Mouse (Mus musculus) neural tube, embryonic 12.5 days (tissue): ENCODE data around the gene Olfr680-ps1. TPM values are rescaled to one million over a fixed set of nuclear protein-coding genes. Genes with fewer than 3 reads are reported as not detected.
"Not testable (repeated sequence)": the region's sequence is repeated elsewhere in the genome, so short reads cannot be mapped to it uniquely, and the experiment has no call there.

Experiments used
- ATAC-seq: fragments of 200-750 bp; cut with Nextera tagmentation; 2 replicates; pipeline ENCODE4 v1.8.0; 2017; ENCODE audit warnings: low read depth, mild to moderate bottlenecking, moderate TSS enrichment, moderate library complexity; ENCODE audit not compliant: low FRiP score
- H3K27ac ChIP-seq: fragments of 300-500 bp; sonication (generic); 2 replicates; pipeline ENCODE4 v1.5.1; 2016
- H3K27me3 ChIP-seq: fragments of 300-500 bp; sonication (generic); replicated peaks from 2 replicates; pipeline ENCODE4 v1.6.1; 2016; ENCODE audit warnings: mild to moderate bottlenecking
- H3K36me3 ChIP-seq: fragments of 300-500 bp; sonication (generic); 2 replicates; pipeline ENCODE4 v1.6.1; 2016; ENCODE audit warnings: mild to moderate bottlenecking
- H3K4me1 ChIP-seq: fragments of 300-500 bp; sonication (generic); 2 replicates; pipeline ENCODE4 v1.6.1; 2016
- H3K4me2 ChIP-seq: fragments of 300-500 bp; sonication (generic); replicated peaks from 2 replicates; pipeline ENCODE4 v1.6.1; 2016; ENCODE audit warnings: mild to moderate bottlenecking
- H3K4me3 ChIP-seq: fragments of 300-500 bp; sonication (generic); 2 replicates; pipeline ENCODE4 v1.5.1; 2016
- H3K9ac ChIP-seq: fragments of 300-500 bp; sonication (generic); 2 replicates; pipeline ENCODE4 v1.6.1; 2016; ENCODE audit warnings: mild to moderate bottlenecking
- H3K9me3 ChIP-seq: fragments of 300-500 bp; sonication (generic); 2 replicates; pipeline ENCODE4 v1.6.1; 2016; ENCODE audit warnings: mild to moderate bottlenecking
- WGBS: fragments of 180-500 bp; shearing (Covaris S2); methylation state at CpG from one replicate; pipeline ENCODE4 v1.1.7; 2016; 5-methylcytosine and 5-hydroxymethylcytosine counted together
- polyA plus RNA-seq: library from polyadenylated mRNA; unstranded; fragments of >200 nt; fragmentation: Nextera tagmentation; extraction: Ambion mirVana; gene quantifications from 2 replicates; pipeline ENCODE4 v1.2.1, GENCODE M21; 2016

The Olfr680-ps1 gene
- polyA plus RNA-seq = not detected in 2 replicates

DNA sequence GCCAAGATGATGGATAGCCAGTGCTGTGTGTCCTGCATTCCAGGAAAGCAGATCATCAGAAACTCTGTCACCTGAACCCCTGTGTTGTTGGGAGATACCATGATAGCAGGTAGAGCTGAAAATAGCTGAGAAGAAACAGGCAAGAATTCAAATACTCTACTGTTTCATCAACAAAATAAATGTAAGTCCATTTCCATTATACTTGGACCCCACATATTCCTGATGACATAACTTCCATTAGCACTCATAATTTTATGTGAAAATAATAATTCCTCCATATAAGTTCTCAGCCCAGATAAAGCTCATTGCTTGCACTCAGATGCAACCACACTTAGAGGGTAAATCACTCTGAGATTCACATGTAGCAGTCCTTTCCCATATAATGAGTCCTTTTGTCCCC, at the start of gene Olfr680-ps1:
Gene Olfr680-ps1 (minus strand): TSS at position 101 of the 400 bp plus-strand sequence.
- H3K36me3 ChIP-seq, H3K27me3 ChIP-seq: not testable (repeated sequence)

DNA sequence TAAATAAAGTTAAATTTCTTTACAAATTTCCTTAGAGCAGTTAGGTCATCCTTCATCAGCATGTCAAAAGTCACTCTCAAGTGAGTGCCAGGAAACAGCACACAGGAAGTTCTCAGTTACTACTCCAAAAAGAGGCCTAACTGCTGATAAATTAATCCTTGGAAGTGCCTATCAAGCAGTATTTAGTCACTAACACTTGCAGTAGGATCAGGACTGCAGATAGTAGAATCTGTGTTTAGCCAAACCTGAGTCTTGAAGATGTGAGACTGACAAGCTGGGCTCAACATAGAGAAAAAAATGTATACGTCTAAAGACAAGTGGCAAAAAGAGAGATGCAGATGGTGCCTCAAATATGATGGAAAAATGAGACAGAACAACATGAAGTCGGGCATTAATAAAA, 48.7 kb upstream of the Olfr680-ps1 start:
- no peaks in the 10 kb centered on the region for H3K9me3 ChIP-seq
- H3K27me3 ChIP-seq = no peaks in the 10 kb centered on the region
- no peak overlapping the region for H3K4me2 ChIP-seq
- H3K36me3 ChIP-seq = no peaks in the 10 kb centered on the region
- H3K4me1 ChIP-seq = no peaks in the 10 kb centered on the region
- no peak overlapping the region for H3K27ac ChIP-seq
- no peak for ATAC-seq
- no peak overlapping the region for H3K4me3 ChIP-seq
- H3K9ac ChIP-seq = no peak overlapping the region
- WGBS = 83% methylated on average over 2 of the region's 2 CpGs

More for the DNA sequence above, at the start of gene Olfr680-ps1:
- not testable (repeated sequence) for H3K4me2 ChIP-seq, H3K27ac ChIP-seq, ATAC-seq, H3K4me3 ChIP-seq, H3K9ac ChIP-seq, H3K9me3 ChIP-seq, H3K4me1 ChIP-seq

DNA sequence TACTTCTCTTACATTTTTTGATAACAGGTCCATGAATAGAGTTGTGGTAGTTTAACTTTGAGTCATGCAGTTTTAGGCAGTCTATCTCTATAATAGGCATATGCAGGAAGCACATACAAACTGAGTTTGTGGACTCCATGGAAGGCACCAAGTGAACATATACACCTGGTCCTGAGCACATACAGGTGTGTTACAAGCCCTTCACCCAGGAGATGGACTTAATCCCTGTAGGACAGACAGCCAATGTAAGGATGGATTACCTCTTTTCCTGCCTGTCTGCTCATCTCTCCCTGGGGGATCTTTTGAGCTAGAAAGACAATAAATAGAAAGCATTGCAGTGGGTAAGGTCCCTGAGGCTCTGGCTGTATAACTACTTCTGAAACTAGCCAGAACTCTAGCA, 23.9 kb upstream of the Olfr680-ps1 start, which contains the start of gene Olfr681:
Gene Olfr681 (plus strand): TSS at position 301 of the 400 bp plus-strand sequence.
- ATAC-seq = no peak

DNA sequence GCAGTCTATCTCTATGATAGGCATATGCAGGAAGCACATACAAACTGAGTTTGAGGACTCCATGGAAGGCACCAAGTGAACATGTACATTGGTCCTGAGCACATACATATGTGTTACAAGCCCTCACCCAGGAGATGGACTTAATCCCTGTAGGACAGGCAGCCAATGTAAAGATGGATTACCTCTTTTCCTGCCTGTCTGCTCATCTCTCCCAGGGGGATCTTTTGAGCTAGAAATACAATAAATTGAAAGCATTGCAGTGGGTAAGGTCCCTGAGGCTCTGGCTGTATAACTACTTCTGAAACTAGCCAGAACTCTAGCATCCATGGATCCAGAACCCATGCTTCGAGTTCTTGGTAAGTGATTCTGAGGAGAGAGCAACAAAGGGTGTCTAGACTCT, 11.7 kb downstream of the Olfr680-ps1 start, which contains the start of gene Olfr679:
Gene Olfr679 (plus strand): TSS at position 301 of the 400 bp plus-strand sequence.
- ATAC-seq = no peak
- 59% methylated on average over 1 of the region's 1 CpGs for WGBS
- H3K9me3 ChIP-seq = no peaks in the 10 kb centered on the region
- H3K4me3 ChIP-seq = no peak within 1 kb of the TSS
- H3K4me2 ChIP-seq = no peak within 1 kb of the TSS
- H3K27me3 ChIP-seq = no peaks in the 10 kb centered on the region
- no peaks in the 10 kb centered on the region for H3K36me3 ChIP-seq
- H3K27ac ChIP-seq = no peak within 1 kb of the TSS
- no peaks in the 10 kb centered on the region for H3K4me1 ChIP-seq
- H3K9ac ChIP-seq = no peak within 1 kb of the TSS

More for the DNA sequence above, 23.9 kb upstream of the Olfr680-ps1 start, which contains the start of gene Olfr681:
- Histone ChIP-seq H3K27ac (no peak within 1 kb of the TSS), H3K4me2 (no peak within 1 kb of the TSS), H3K36me3 (no peaks in the 10 kb centered on the region), H3K4me1 (no peaks in the 10 kb centered on the region), H3K4me3 (no peak within 1 kb of the TSS), H3K9ac (no peak within 1 kb of the TSS), H3K27me3 (no peaks in the 10 kb centered on the region), H3K9me3 (no peaks in the 10 kb centered on the region)

DNA sequence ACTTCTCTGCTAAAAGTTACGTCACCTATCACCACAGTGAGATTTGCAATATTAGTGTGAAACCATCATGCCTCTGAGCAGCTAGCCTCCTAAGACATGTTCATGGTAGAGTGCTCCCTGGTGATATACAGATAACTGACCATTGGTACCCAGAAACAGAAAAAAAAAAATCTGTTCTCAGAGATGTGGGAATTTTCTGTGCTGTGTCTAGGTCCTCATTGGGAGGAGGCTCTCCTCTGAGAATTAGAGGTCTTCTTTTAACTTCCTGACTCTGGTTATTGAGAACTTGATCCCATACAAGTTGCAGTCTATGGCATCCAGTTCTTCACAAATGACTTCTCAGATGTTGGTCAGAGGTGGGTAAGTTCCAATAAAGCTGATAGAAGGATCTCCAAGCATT, 28.4 kb downstream of the Olfr680-ps1 start, which contains the start of gene Olfr678:
Gene Olfr678 (plus strand): TSS at position 301 of the 400 bp plus-strand sequence.
- WGBS = 83% methylated on average over 1 of the region's 1 CpGs
- no peaks in the 10 kb centered on the region for H3K9me3 ChIP-seq
- no peak within 1 kb of the TSS for H3K4me3 ChIP-seq
- H3K4me2 ChIP-seq = no peak within 1 kb of the TSS
- H3K36me3 ChIP-seq = no peaks in the 10 kb centered on the region
- no peaks in the 10 kb centered on the region for H3K27me3 ChIP-seq
- H3K9ac ChIP-seq = no peak within 1 kb of the TSS
- no peak within 1 kb of the TSS for H3K27ac ChIP-seq
- no peaks in the 10 kb centered on the region for H3K4me1 ChIP-seq
- no peak for ATAC-seq

DNA sequence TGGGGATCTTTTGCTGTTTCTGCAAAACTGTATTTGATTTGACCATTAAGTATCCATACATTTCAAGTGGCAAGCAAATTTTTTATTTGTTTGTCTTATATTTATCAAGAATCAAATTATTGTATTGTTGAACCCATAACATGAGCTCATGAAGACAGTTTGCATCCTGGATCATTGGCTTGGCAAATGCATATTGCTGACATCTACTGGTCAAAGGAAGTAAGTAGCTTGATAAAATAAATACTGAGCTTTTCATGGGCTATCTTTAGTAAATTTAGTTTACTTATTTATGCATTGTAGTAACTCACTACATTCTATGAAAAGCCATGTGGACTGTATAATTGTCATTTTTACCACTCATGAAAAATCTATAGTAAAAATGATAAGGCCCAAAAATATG, 33.7 kb downstream of the Olfr680-ps1 start:
- Histone ChIP-seq H3K4me3 (no peak overlapping the region), H3K27ac (no peak overlapping the region), H3K27me3 (no peaks in the 10 kb centered on the region), H3K4me2 (no peak overlapping the region), H3K36me3 (no peaks in the 10 kb centered on the region), H3K9ac (no peak overlapping the region), H3K9me3 (no peaks in the 10 kb centered on the region), H3K4me1 (no peaks in the 10 kb centered on the region)
- no peak for ATAC-seq

Other genes starting within 250 kb of the Olfr680-ps1 start
- gene Usp17la, start 235.8 kb downstream of the Olfr680-ps1 start, polyA plus RNA-seq = not detected in 2 replicates
- gene Olfr665, start 214.8 kb downstream of the Olfr680-ps1 start, polyA plus RNA-seq = not detected in 2 replicates
- not detected in 2 replicates for gene Olfr666, start 196.9 kb downstream of the Olfr680-ps1 start, polyA plus RNA-seq
- gene Olfr667, start 171.3 kb downstream of the Olfr680-ps1 start, polyA plus RNA-seq = not detected in 2 replicates
- gene Olfr668, start 164.8 kb downstream of the Olfr680-ps1 start, polyA plus RNA-seq = not detected in 2 replicates
- gene Olfr669, start 158.6 kb downstream of the Olfr680-ps1 start, polyA plus RNA-seq = not detected in 2 replicates
- not detected in 2 replicates for gene Olfr670, start 130.2 kb downstream of the Olfr680-ps1 start, polyA plus RNA-seq
- not detected in 2 replicates for gene Olfr671, start 113.7 kb downstream of the Olfr680-ps1 start, polyA plus RNA-seq
- gene Olfr672, start 90.8 kb downstream of the Olfr680-ps1 start, polyA plus RNA-seq = not detected in 2 replicates
- not detected in 2 replicates for gene Olfr675, start 64.4 kb downstream of the Olfr680-ps1 start, polyA plus RNA-seq
- not detected in 2 replicates for gene Olfr676, start 60.1 kb downstream of the Olfr680-ps1 start, polyA plus RNA-seq
- not detected in 2 replicates for gene Olfr677, start 41.4 kb downstream of the Olfr680-ps1 start, polyA plus RNA-seq
- gene Olfr678, start 28.3 kb downstream of the Olfr680-ps1 start, polyA plus RNA-seq = not detected in 2 replicates
- gene Olfr679, start 11.6 kb downstream of the Olfr680-ps1 start, polyA plus RNA-seq = not detected in 2 replicates
- not detected in 2 replicates for gene Olfr681, start 24.0 kb upstream of the Olfr680-ps1 start, polyA plus RNA-seq
- gene Olfr683, start 54.2 kb upstream of the Olfr680-ps1 start, polyA plus RNA-seq = not detected in 2 replicates
- not detected in 2 replicates for gene Olfr684, start 70.8 kb upstream of the Olfr680-ps1 start, polyA plus RNA-seq
- gene Olfr685, start 93.2 kb upstream of the Olfr680-ps1 start, polyA plus RNA-seq = not detected in 2 replicates
- gene Olfr686, start 114.7 kb upstream of the Olfr680-ps1 start, polyA plus RNA-seq = not detected in 2 replicates
- gene Olfr688, start 195.3 kb upstream of the Olfr680-ps1 start, polyA plus RNA-seq = not detected in 2 replicates
- not detected in 2 replicates for gene Olfr689, start 218.3 kb upstream of the Olfr680-ps1 start, polyA plus RNA-seq
- gene Olfr690, start 241.3 kb upstream of the Olfr680-ps1 start, polyA plus RNA-seq = not detected in 2 replicates
- gene Olfr691, start 249.5 kb upstream of the Olfr680-ps1 start, polyA plus RNA-seq = 0.34 TPM in 1 of 2 replicates, not detected in the other